Mouse (Mus musculus) urinary bladder, postnatal 0 days (tissue): ENCODE data around the gene Orc5. TPM values are rescaled to one million over a fixed set of nuclear protein-coding genes. Genes with fewer than 3 reads are reported as not detected.

Experiments
- polyA plus RNA-seq: library from polyadenylated mRNA; unstranded; fragments of >200 nt; fragmentation: Nextera tagmentation; extraction: Ambion mirVana; gene quantifications from 2 replicates; pipeline ENCODE4 v1.2.1, GENCODE M21; 2015

The Orc5 gene
- 22.2 and 23.6 TPM in 2 replicates for polyA plus RNA-seq

DNA sequence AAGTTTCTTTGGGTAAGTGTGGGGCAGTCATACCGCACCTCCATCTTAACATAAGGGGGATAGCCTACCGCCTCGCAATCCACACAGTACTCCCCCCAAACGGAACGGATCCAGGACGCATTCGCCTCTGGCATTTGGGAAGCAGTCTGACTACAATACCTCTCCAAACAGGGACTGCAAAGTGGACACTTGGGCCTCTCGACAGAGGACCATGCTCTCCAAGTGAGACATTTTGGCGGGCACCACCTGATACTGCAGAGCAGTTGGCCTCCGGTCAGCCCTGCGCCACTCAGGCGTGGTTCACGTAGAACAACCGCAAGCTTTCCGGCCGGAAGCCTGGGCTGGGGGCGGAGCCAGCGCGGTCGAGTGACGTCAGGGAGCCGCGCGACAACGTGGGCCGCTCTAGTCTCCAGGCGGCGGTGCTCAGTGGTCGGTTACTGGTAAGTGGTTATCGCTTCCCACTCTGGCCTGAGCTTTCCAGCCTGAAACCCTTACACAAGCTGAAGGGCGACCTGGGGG is at the start of gene Orc5:
Gene Orc5 (minus strand): TSS at position 397 of the 519 bp plus-strand sequence.

Other genes starting within 250 kb of the Orc5 start
- 0.74 and 1.0 TPM in 2 replicates for gene Reln, start 205.7 kb downstream of the Orc5 start, polyA plus RNA-seq
- gene Lhfpl3, start 195.6 kb upstream of the Orc5 start, polyA plus RNA-seq = 0.39 and 0.42 TPM in 2 replicates